Mouse (Mus musculus): ENCODE data around the gene Icam2. TPM values are rescaled to one million over a fixed set of nuclear protein-coding genes. Genes with fewer than 3 reads are reported as not detected.

The Icam2 gene
- total and polyA plus RNA-seq, 3 experiments: 15.3 to 40.1 (median 26.7) TPM

- peaks cover 11% of the 10 kb centered on the region in 2 experiments; a peak in 3 of 4 replicates for H3K4me1 ChIP-seq (ENCODE audit: control insufficient read depth in 1 of 2, insufficient read depth in 2 of 2)
- in situ Hi-C loops (cut with MboI; ENCODE audit: low pct_ligation_motif_present, low pct_unique_long_range_greater_than_20kb, low sequenced_read_pairs) (no loop called here), dilution Hi-C loops (cut with MboI; ENCODE audit: extremely low pct_ligation_motif_present, extremely low pct_unique_long_range_greater_than_20kb, low sequenced_read_pairs) (no loop called here)
- peaks cover 82% of the 10 kb centered on the region for H3K27me3 ChIP-seq (replicated peaks)
- no peaks in the 10 kb centered on the region for H3K9me3 ChIP-seq (replicated peaks; ENCODE audit: low read length)
- DNase-seq (ENCODE audit: extremely low read depth): no peak
- H3K4me3 ChIP-seq (replicated peaks in 1 of 3; ENCODE audit: low read depth in 2 of 3, low read length in 2 of 3, poor library complexity in 1 of 3): no peak within 1 kb of the TSS
- no peak within 1 kb of the TSS for H3K9ac ChIP-seq (ENCODE audit: insufficient read depth, low read depth)
- TF ChIP-seq MAZ (IDR thresholded peaks at IDR 0.05; ENCODE audit: low read depth, low read length) (no peak), E2F4 (IDR thresholded peaks at IDR 0.05; ENCODE audit: insufficient replicate concordance, low read depth, low read length) (no peak), ETS1 (conservative IDR thresholded peaks at IDR 0.05; ENCODE audit: low read depth, low read length) (no peak), POLR2A (IDR thresholded peaks at IDR 0.05; ENCODE audit: low read depth, low read length) (no peak), POLR2AphosphoS2 (IDR thresholded peaks at IDR 0.05; ENCODE audit: low read depth, low read length) (no peak)
- no peaks in the 10 kb centered on the region for H3K36me3 ChIP-seq (replicated peaks in 1 of 2; ENCODE audit: control insufficient read depth in 1 of 2, insufficient read depth in 1 of 2, low read length in 1 of 2)
- no peaks in the 10 kb centered on the region for H3K79me2 ChIP-seq (replicated peaks; ENCODE audit: control insufficient read depth, extremely low read depth, insufficient read depth, poor library complexity, severe bottlenecking)
- H3K4me2 ChIP-seq (ENCODE audit: insufficient read depth, low read depth, poor library complexity, severe bottlenecking): no peak within 1 kb of the TSS
- no peak within 1 kb of the TSS for H3K27ac ChIP-seq (ENCODE audit: insufficient read depth, low read depth)
Measured at GRCm38 (mm10) chr11:106353188-106353587, 34.7 kb downstream of the Icam2 start, which contains the start of gene Scn4a. TSS of gene Scn4a (minus strand) at chr11:106353288.

GRCm38 (mm10) chr11:106351941-106352340 is 35.9 kb downstream of the Icam2 start:
- H3K9ac ChIP-seq (ENCODE audit: insufficient read depth, low read depth): no peak overlapping the region
- peaks cover 11% of the 10 kb centered on the region in 2 experiments; a peak in 3 of 4 replicates for H3K4me1 ChIP-seq (ENCODE audit: control insufficient read depth in 1 of 2, insufficient read depth in 2 of 2)
- no peak overlapping the region for H3K4me2 ChIP-seq (ENCODE audit: insufficient read depth, low read depth, poor library complexity, severe bottlenecking)
- TF ChIP-seq NELFE (IDR thresholded peaks at IDR 0.05; ENCODE audit: low read depth, low read length): no peak
- dilution Hi-C loops (cut with MboI; ENCODE audit: extremely low pct_ligation_motif_present, extremely low pct_unique_long_range_greater_than_20kb, low sequenced_read_pairs) (no loop called here), in situ Hi-C loops (cut with MboI; ENCODE audit: low pct_ligation_motif_present, low pct_unique_long_range_greater_than_20kb, low sequenced_read_pairs) (no loop called here)
- H3K4me3 ChIP-seq (replicated peaks in 1 of 3; ENCODE audit: low read depth in 2 of 3, low read length in 2 of 3, poor library complexity in 1 of 3): no peak overlapping the region
- no peaks in the 10 kb centered on the region for H3K9me3 ChIP-seq (replicated peaks; ENCODE audit: low read length)
- H3K36me3 ChIP-seq (replicated peaks in 1 of 2; ENCODE audit: control insufficient read depth in 1 of 2, insufficient read depth in 1 of 2, low read length in 1 of 2): no peaks in the 10 kb centered on the region
- no peak for DNase-seq (ENCODE audit: extremely low read depth)
- H3K79me2 ChIP-seq (replicated peaks; ENCODE audit: control insufficient read depth, extremely low read depth, insufficient read depth, poor library complexity, severe bottlenecking): no peaks in the 10 kb centered on the region
- no peak overlapping the region for H3K27ac ChIP-seq (ENCODE audit: insufficient read depth, low read depth)
- peaks cover 84% of the 10 kb centered on the region for H3K27me3 ChIP-seq (replicated peaks)

GRCm38 (mm10) chr11:106351253-106351652 is 36.6 kb downstream of the Icam2 start:
- H3K9ac ChIP-seq (ENCODE audit: insufficient read depth, low read depth): no peak overlapping the region
- peaks cover 3% of the 10 kb centered on the region for H3K9me3 ChIP-seq (replicated peaks; ENCODE audit: low read length)
- DNase-seq (ENCODE audit: extremely low read depth): no peak
- H3K27ac ChIP-seq (ENCODE audit: insufficient read depth, low read depth): no peak overlapping the region
- peaks cover 11% of the 10 kb centered on the region in 2 experiments; a peak in 3 of 4 replicates for H3K4me1 ChIP-seq (ENCODE audit: control insufficient read depth in 1 of 2, insufficient read depth in 2 of 2)
- no peak overlapping the region for H3K4me3 ChIP-seq (replicated peaks in 1 of 3; ENCODE audit: low read depth in 2 of 3, low read length in 2 of 3, poor library complexity in 1 of 3)
- in situ Hi-C loops (cut with MboI; ENCODE audit: low pct_ligation_motif_present, low pct_unique_long_range_greater_than_20kb, low sequenced_read_pairs): no loop called here
- no peak overlapping the region for H3K4me2 ChIP-seq (ENCODE audit: insufficient read depth, low read depth, poor library complexity, severe bottlenecking)
- H3K27me3 ChIP-seq (replicated peaks): peaks cover 88% of the 10 kb centered on the region
- TF ChIP-seq SIN3A (IDR thresholded peaks at IDR 0.05; ENCODE audit: low read length) (no peak), MYC (IDR thresholded peaks at IDR 0.05; ENCODE audit: low read depth, low read length) (no peak), NRF1 (IDR thresholded peaks at IDR 0.05; ENCODE audit: low read depth, low read length) (no peak), TBP (conservative IDR thresholded peaks at IDR 0.05; ENCODE audit: low read depth, low read length) (no peak), CTCF (conservative IDR thresholded peaks at IDR 0.05 in 1 of 2, IDR thresholded peaks at IDR 0.05 in 1 of 2; ENCODE audit: low read depth in 2 of 2, low read length in 2 of 2) (no peak), ZC3H11A (IDR thresholded peaks at IDR 0.05; ENCODE audit: low read depth, low read length) (no peak), ETS1 (conservative IDR thresholded peaks at IDR 0.05; ENCODE audit: low read depth, low read length) (no peak), NELFE (IDR thresholded peaks at IDR 0.05; ENCODE audit: low read depth, low read length) (no peak), MEF2A (IDR thresholded peaks at IDR 0.05; ENCODE audit: borderline replicate concordance, low read depth, low read length) (no peak), KAT2A (IDR thresholded peaks at IDR 0.05; ENCODE audit: insufficient replicate concordance, low read length) (no peak), JUND (conservative IDR thresholded peaks at IDR 0.05; ENCODE audit: low read depth, low read length) (no peak), EP300 (IDR thresholded peaks at IDR 0.05; ENCODE audit: low read length) (no peak), E2F4 (IDR thresholded peaks at IDR 0.05; ENCODE audit: insufficient replicate concordance, low read depth, low read length) (no peak), USF2 (conservative IDR thresholded peaks at IDR 0.05; ENCODE audit: low read depth, low read length) (no peak), ZNF384 (IDR thresholded peaks at IDR 0.05; ENCODE audit: low read depth, low read length) (no peak), ELF1 (IDR thresholded peaks at IDR 0.05; ENCODE audit: low read depth, low read length) (no peak), POLR2AphosphoS2 (IDR thresholded peaks at IDR 0.05; ENCODE audit: low read depth, low read length) (no peak), ZKSCAN1 (IDR thresholded peaks at IDR 0.05; ENCODE audit: borderline replicate concordance, low read depth, low read length) (no peak)
- dilution Hi-C loops (cut with MboI; ENCODE audit: extremely low pct_ligation_motif_present, extremely low pct_unique_long_range_greater_than_20kb, low sequenced_read_pairs): no loop called here
- no peaks in the 10 kb centered on the region for H3K36me3 ChIP-seq (replicated peaks in 1 of 2; ENCODE audit: control insufficient read depth in 1 of 2, insufficient read depth in 1 of 2, low read length in 1 of 2)
- no peaks in the 10 kb centered on the region for H3K79me2 ChIP-seq (replicated peaks; ENCODE audit: control insufficient read depth, extremely low read depth, insufficient read depth, poor library complexity, severe bottlenecking)
